Mouse (Mus musculus) ES-Bruce4 (cell line): ENCODE results near the gene Pex14.

Source experiments
- CTCF ChIP-seq: IDR thresholded peaks from one replicate; pipeline ENCODE4 v1.8.1; 2011; ENCODE audit warnings: low read depth, low read length
- EP300 ChIP-seq: IDR thresholded peaks from 2 replicates; pipeline ENCODE4 v1.6.1; 2011; ENCODE audit warnings: low read depth, low read length; ENCODE audit not compliant: insufficient read depth

DNA sequence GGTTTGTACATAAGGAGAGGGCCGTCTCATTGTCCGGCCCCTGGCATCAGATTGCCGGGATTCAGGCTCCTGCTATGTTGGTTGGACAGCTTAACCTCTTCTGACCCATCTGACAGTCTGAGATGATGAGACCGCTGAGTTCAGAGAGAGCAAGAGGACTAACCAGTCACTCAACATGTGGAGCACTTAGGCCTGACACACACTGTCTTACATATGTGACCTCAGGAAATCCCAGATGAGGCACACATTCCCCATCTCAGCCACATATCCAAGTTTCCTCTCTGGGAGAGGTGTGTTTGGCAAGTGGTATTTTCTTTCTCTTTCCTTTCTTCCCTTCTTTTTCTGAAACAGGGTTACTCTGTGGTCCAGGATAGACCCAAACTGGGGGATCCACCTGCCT lies 45.5 kb upstream of the Pex14 start:
- TF ChIP-seq CTCF (no peak), EP300 (no peak)
